Mouse (Mus musculus): ENCODE data around the gene Palld. TPM values are rescaled to one million over a fixed set of nuclear protein-coding genes. Genes with fewer than 3 reads are reported as not detected.

Gene Palld
- polyA plus RNA-seq, 1 experiment from 2014 or later = 51.6 TPM

GRCm38 (mm10) chr8:61758686-61759326 is 143.7 kb downstream of the Palld start:
- H3K27ac ChIP-seq = peak overlapping the region; percentile 93
- DNase-seq (ENCODE audit: extremely low spot score, low spot score) = peak; percentile 33
- WGBS = 18% methylated on average over 8 of the region's 8 CpGs

GRCm38 (mm10) chr8:61756971-61757965 is 145.2 kb downstream of the Palld start:
- no peak for DNase-seq (ENCODE audit: extremely low spot score, low spot score)
- Histone ChIP-seq H3K27me3 (ENCODE audit: poor library complexity, severe bottlenecking) (0 out of 2 replicates have a peak, but pooled peaks cover 8% of the 10 kb centered on the region), H3K36me3 (replicated peaks) (peaks cover 38% of the 10 kb centered on the region), H3K9me3 (no peaks in the 10 kb centered on the region), H3K4me1 (peaks cover 32% of the 10 kb centered on the region), H3K4me3 (peak overlapping the region; percentile 77; the same call in 1 of the 2 replicates), H3K27ac (0 out of 2 replicates have a peak overlapping the region, but pooled peaks have one; percentile 0)
- 63% methylated on average over 18 of the region's 18 CpGs for WGBS

More at GRCm38 (mm10) chr8:61758686-61759326, 143.7 kb downstream of the Palld start:
- Histone ChIP-seq H3K4me1 (peaks cover 32% of the 10 kb centered on the region), H3K27me3 (ENCODE audit: poor library complexity, severe bottlenecking) (0 out of 2 replicates have a peak, but pooled peaks cover 8% of the 10 kb centered on the region), H3K36me3 (replicated peaks) (peaks cover 24% of the 10 kb centered on the region), H3K9me3 (no peaks in the 10 kb centered on the region), H3K4me3 (peak overlapping the region; percentile 77)

GRCm38 (mm10) chr8:61755186-61755585 is 147.3 kb downstream of the Palld start:
- Histone ChIP-seq H3K27me3 (ENCODE audit: poor library complexity, severe bottlenecking) (no peaks in the 10 kb centered on the region), H3K4me3 (no peak overlapping the region), H3K9me3 (no peaks in the 10 kb centered on the region), H3K36me3 (replicated peaks) (peaks cover 57% of the 10 kb centered on the region), H3K27ac (no peak overlapping the region), H3K4me1 (peaks cover 29% of the 10 kb centered on the region)
- DNase-seq (ENCODE audit: extremely low spot score, low spot score) = no peak
- WGBS = 94% methylated on average over 2 of the region's 2 CpGs

GRCm38 (mm10) chr8:61747070-61747469 is 155.4 kb downstream of the Palld start:
- H3K27ac ChIP-seq = no peak overlapping the region
- peaks cover 6% of the 10 kb centered on the region for H3K4me1 ChIP-seq
- H3K27me3 ChIP-seq (ENCODE audit: poor library complexity, severe bottlenecking) = no peaks in the 10 kb centered on the region
- peaks cover 45% of the 10 kb centered on the region for H3K36me3 ChIP-seq (replicated peaks)
- 90% methylated on average over 5 of the region's 5 CpGs for WGBS
- no peak for DNase-seq (ENCODE audit: extremely low spot score, low spot score)
- H3K9me3 ChIP-seq = no peaks in the 10 kb centered on the region
- H3K4me3 ChIP-seq = no peak overlapping the region

GRCm38 (mm10) chr8:61745181-61745980 is 157.1 kb downstream of the Palld start:
- Histone ChIP-seq H3K4me3 (no peak overlapping the region), H3K27ac (no peak overlapping the region), H3K4me1 (peaks cover 6% of the 10 kb centered on the region), H3K9me3 (no peaks in the 10 kb centered on the region), H3K27me3 (ENCODE audit: poor library complexity, severe bottlenecking) (no peaks in the 10 kb centered on the region), H3K36me3 (replicated peaks) (peaks cover 30% of the 10 kb centered on the region)
- no peak for DNase-seq (ENCODE audit: extremely low spot score, low spot score)
- 81% methylated on average over 10 of the region's 10 CpGs for WGBS

- H3K4me3 ChIP-seq = no peak overlapping the region
- WGBS = 88% methylated on average over 6 of the region's 6 CpGs
Observed at GRCm38 (mm10) chr8:61743764-61744562, 158.5 kb downstream of the Palld start.

GRCm38 (mm10) chr8:61737465-61737864 is 165.0 kb downstream of the Palld start:
- 95% methylated on average over 4 of the region's 4 CpGs for WGBS
- no peak overlapping the region for H3K27ac ChIP-seq
- no peak for DNase-seq (ENCODE audit: extremely low spot score, low spot score)

More at GRCm38 (mm10) chr8:61743764-61744562, 158.5 kb downstream of the Palld start:
- no peak for DNase-seq (ENCODE audit: extremely low spot score, low spot score)
- Histone ChIP-seq H3K4me1 (peaks cover 6% of the 10 kb centered on the region), H3K27ac (no peak overlapping the region), H3K27me3 (ENCODE audit: poor library complexity, severe bottlenecking) (no peaks in the 10 kb centered on the region), H3K9me3 (peaks cover 5% of the 10 kb centered on the region; the same call in 1 of the 2 replicates), H3K36me3 (replicated peaks) (peaks cover 22% of the 10 kb centered on the region)

GRCm38 (mm10) chr8:61736739-61737243 is 165.7 kb downstream of the Palld start:
- Histone ChIP-seq H3K27ac (no peak overlapping the region), H3K4me3 (no peak overlapping the region), H3K9me3 (peaks cover 5% of the 10 kb centered on the region; the same call in 1 of the 2 replicates), H3K27me3 (ENCODE audit: poor library complexity, severe bottlenecking) (no peaks in the 10 kb centered on the region), H3K36me3 (replicated peaks) (peaks cover 34% of the 10 kb centered on the region), H3K4me1 (no peaks in the 10 kb centered on the region)
- DNase-seq (ENCODE audit: extremely low spot score, low spot score) = no peak
- 91% methylated on average over 8 of the region's 8 CpGs for WGBS

More at GRCm38 (mm10) chr8:61737465-61737864, 165.0 kb downstream of the Palld start:
- Histone ChIP-seq H3K9me3 (peaks cover 5% of the 10 kb centered on the region; the same call in 1 of the 2 replicates), H3K27me3 (ENCODE audit: poor library complexity, severe bottlenecking) (no peaks in the 10 kb centered on the region), H3K4me3 (no peak overlapping the region), H3K4me1 (no peaks in the 10 kb centered on the region), H3K36me3 (replicated peaks) (peaks cover 34% of the 10 kb centered on the region)

GRCm38 (mm10) chr8:61736117-61736516 is 166.4 kb downstream of the Palld start:
- peaks cover 4% of the 10 kb centered on the region for H3K4me1 ChIP-seq
- 61% methylated on average over 4 of the region's 4 CpGs for WGBS

GRCm38 (mm10) chr8:61734164-61734563 is 168.3 kb downstream of the Palld start:
- no peak for DNase-seq (ENCODE audit: extremely low spot score, low spot score)
- no peaks in the 10 kb centered on the region for H3K27me3 ChIP-seq (ENCODE audit: poor library complexity, severe bottlenecking)
- H3K4me1 ChIP-seq = peaks cover 7% of the 10 kb centered on the region
- H3K36me3 ChIP-seq (replicated peaks) = peaks cover 34% of the 10 kb centered on the region
- no peak overlapping the region for H3K4me3 ChIP-seq
- no peak overlapping the region for H3K27ac ChIP-seq
- no peaks in the 10 kb centered on the region for H3K9me3 ChIP-seq
- WGBS = 93% methylated on average over 8 of the region's 8 CpGs

More at GRCm38 (mm10) chr8:61736117-61736516, 166.4 kb downstream of the Palld start:
- peaks cover 37% of the 10 kb centered on the region for H3K36me3 ChIP-seq (replicated peaks)
- DNase-seq (ENCODE audit: extremely low spot score, low spot score) = peak; percentile 10
- no peak overlapping the region for H3K27ac ChIP-seq
- no peak overlapping the region for H3K4me3 ChIP-seq
- H3K27me3 ChIP-seq (ENCODE audit: poor library complexity, severe bottlenecking) = no peaks in the 10 kb centered on the region
- peaks cover 5% of the 10 kb centered on the region; the same call in 1 of the 2 replicates for H3K9me3 ChIP-seq

GRCm38 (mm10) chr8:61732184-61732583 is 170.3 kb downstream of the Palld start:
- no peak overlapping the region for H3K27ac ChIP-seq
- no peaks in the 10 kb centered on the region for H3K27me3 ChIP-seq (ENCODE audit: poor library complexity, severe bottlenecking)
- no peak for DNase-seq (ENCODE audit: extremely low spot score, low spot score)
- H3K36me3 ChIP-seq (replicated peaks) = peaks cover 22% of the 10 kb centered on the region
- H3K4me3 ChIP-seq = no peak overlapping the region
- H3K9me3 ChIP-seq = no peaks in the 10 kb centered on the region
- peaks cover 15% of the 10 kb centered on the region for H3K4me1 ChIP-seq
- 88% methylated on average over 6 of the region's 6 CpGs for WGBS
